Mouse (Mus musculus) hindbrain, embryonic 11.5 days (tissue): ENCODE measurements around the gene Arhgdia. TPM values are rescaled to one million over a fixed set of nuclear protein-coding genes. Genes with fewer than 3 reads are reported as not detected.
A peak's percentile ranks its signal among the peaks of the same experiment; 100 is the strongest.

Source experiments
- ATAC-seq: fragments of 200-750 bp; cut with Nextera tagmentation; 2 replicates; pipeline ENCODE4 v1.8.0; 2017; ENCODE audit warnings: mild to moderate bottlenecking, moderate TSS enrichment, moderate library complexity; ENCODE audit not compliant: low FRiP score
- DNase-seq: peaks from one replicate; pipeline ENCODE4 v3.0.0-alpha.2; 2015; ENCODE audit warnings: low spot score
- H3K27ac ChIP-seq: fragments of 300-500 bp; sonication (generic); 2 replicates; pipeline ENCODE4 v1.5.1; 2014; ENCODE audit warnings: mild to moderate bottlenecking, low read depth, low read length
- H3K27me3 ChIP-seq: fragments of 300-500 bp; sonication (generic); 2 replicates; pipeline ENCODE4 v1.6.1; 2014; ENCODE audit warnings: mild to moderate bottlenecking, low read length, moderate library complexity, mixed read lengths; ENCODE audit not compliant: control insufficient read depth, insufficient read depth
- H3K36me3 ChIP-seq: fragments of 300-500 bp; sonication (generic); 2 replicates; pipeline ENCODE4 v1.6.1; 2014; ENCODE audit warnings: mild to moderate bottlenecking, low read length, moderate library complexity, mixed read lengths; ENCODE audit not compliant: control insufficient read depth, insufficient read depth
- H3K4me1 ChIP-seq: fragments of 300-500 bp; sonication (generic); replicated peaks from 2 replicates; pipeline ENCODE4 v1.6.1; 2014; ENCODE audit warnings: low read length, mixed read lengths; ENCODE audit not compliant: control insufficient read depth, insufficient read depth
- H3K4me2 ChIP-seq: fragments of 300-500 bp; sonication (generic); replicated peaks from 2 replicates; pipeline ENCODE4 v1.6.1; 2014; ENCODE audit warnings: mild to moderate bottlenecking, low read depth, low read length
- H3K4me3 ChIP-seq: fragments of 300-500 bp; sonication (generic); 2 replicates; pipeline ENCODE4 v1.5.1; 2014; ENCODE audit warnings: low read depth, low read length
- H3K9ac ChIP-seq: fragments of 300-500 bp; sonication (generic); 2 replicates; pipeline ENCODE4 v1.6.1; 2014; ENCODE audit warnings: low read depth, low read length
- H3K9me3 ChIP-seq: fragments of 300-500 bp; sonication (generic); 2 replicates; pipeline ENCODE4 v1.6.1; 2016; ENCODE audit warnings: low read length; ENCODE audit not compliant: control insufficient read depth
- WGBS: fragments of 180-500 bp; shearing (Covaris S2); extraction: QIAGEN DNeasy Blood & Tissue Kit; methylation state at CpG from one replicate; pipeline ENCODE4 v1.1.7; 2014; 5-methylcytosine and 5-hydroxymethylcytosine counted together
- polyA plus RNA-seq: library from polyadenylated mRNA; unstranded; fragments of >200 nt; fragmentation: Nextera tagmentation; extraction: Ambion mirVana; gene quantifications from 2 replicates; pipeline ENCODE4 v1.2.1, GENCODE M21; 2014

Arhgdia gene
- polyA plus RNA-seq, 1 experiment from 2014 or later: 576 TPM

DNA sequence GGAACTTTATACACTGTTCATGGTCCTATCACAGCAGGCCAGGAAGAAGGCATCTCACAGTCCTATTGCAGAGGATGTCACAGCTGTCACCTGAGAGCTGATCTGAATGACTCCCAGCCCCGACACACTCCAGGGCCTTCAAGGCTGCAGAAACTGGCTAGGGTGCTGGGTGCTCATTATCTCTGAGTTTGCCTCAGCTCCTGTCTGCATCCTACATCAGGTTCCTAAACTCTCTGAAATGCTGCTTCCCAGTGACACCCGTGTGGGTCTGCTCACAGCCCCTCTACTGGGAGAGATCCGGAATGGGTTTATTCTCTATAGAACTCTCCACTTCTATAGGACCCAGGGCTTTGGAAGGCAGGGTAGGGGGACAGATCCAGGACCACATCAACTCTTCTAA, 33.2 kb downstream of the Arhgdia start:
- H3K4me1 ChIP-seq: peaks cover 10% of the 10 kb centered on the region
- H3K4me3 ChIP-seq: peak overlapping the region; percentile 99
- H3K9me3 ChIP-seq: no peaks in the 10 kb centered on the region
- H3K27me3 ChIP-seq: no peaks in the 10 kb centered on the region
- no peak overlapping the region for H3K9ac ChIP-seq
- no peak overlapping the region for H3K27ac ChIP-seq
- peak overlapping the region; percentile 59 for H3K4me2 ChIP-seq
- DNase-seq (no peak), ATAC-seq (no peak)
- 85% methylated on average over 3 of the region's 3 CpGs for WGBS
- H3K36me3 ChIP-seq: 0 out of 2 replicates have a peak, but pooled peaks cover 5% of the 10 kb centered on the region

GRCm38 (mm10) chr11:120547469-120547868, 34.0 kb downstream of the Arhgdia start:
- Histone ChIP-seq H3K4me2 (no peak overlapping the region), H3K9ac (no peak overlapping the region)
- ATAC-seq: no peak

GRCm38 (mm10) chr11:120545964-120546363, 35.5 kb downstream of the Arhgdia start:
- Histone ChIP-seq H3K4me2 (no peak overlapping the region), H3K4me3 (no peak overlapping the region), H3K4me1 (peaks cover 10% of the 10 kb centered on the region), H3K9ac (no peak overlapping the region), H3K27ac (no peak overlapping the region), H3K36me3 (0 out of 2 replicates have a peak, but pooled peaks cover 7% of the 10 kb centered on the region), H3K9me3 (no peaks in the 10 kb centered on the region), H3K27me3 (no peaks in the 10 kb centered on the region)
- ATAC-seq (no peak), DNase-seq (no peak)
- 96% methylated on average over 3 of the region's 3 CpGs for WGBS

More at GRCm38 (mm10) chr11:120547469-120547868, 34.0 kb downstream of the Arhgdia start:
- no peak overlapping the region for H3K27ac ChIP-seq
- DNase-seq: no peak
- peaks cover 10% of the 10 kb centered on the region for H3K4me1 ChIP-seq
- no peaks in the 10 kb centered on the region for H3K27me3 ChIP-seq
- no peaks in the 10 kb centered on the region for H3K9me3 ChIP-seq
- 0 out of 2 replicates have a peak, but pooled peaks cover 7% of the 10 kb centered on the region for H3K36me3 ChIP-seq
- WGBS: 81% methylated on average over 2 of the region's 2 CpGs
- no peak overlapping the region for H3K4me3 ChIP-seq

GRCm38 (mm10) chr11:120542376-120542775, 39.0 kb downstream of the Arhgdia start:
- Histone ChIP-seq H3K9ac (no peak overlapping the region), H3K4me2 (no peak overlapping the region), H3K27ac (no peak overlapping the region), H3K9me3 (no peaks in the 10 kb centered on the region), H3K4me3 (no peak overlapping the region), H3K27me3 (no peaks in the 10 kb centered on the region), H3K4me1 (no peaks in the 10 kb centered on the region; the same call in 1 of the 2 replicates), H3K36me3 (0 out of 2 replicates have a peak, but pooled peaks cover 7% of the 10 kb centered on the region)
- WGBS: 91% methylated on average over 6 of the region's 6 CpGs
- DNase-seq (no peak), ATAC-seq (no peak)

- no peaks in the 10 kb centered on the region; the same call in 1 of the 2 replicates for H3K4me1 ChIP-seq
- H3K4me3 ChIP-seq: no peak overlapping the region
- H3K27me3 ChIP-seq: no peaks in the 10 kb centered on the region
- DNase-seq (peak; percentile 35), ATAC-seq (no peak)
- H3K9me3 ChIP-seq: no peaks in the 10 kb centered on the region
- no peak overlapping the region for H3K27ac ChIP-seq
- H3K4me2 ChIP-seq: no peak overlapping the region
- H3K9ac ChIP-seq: no peak overlapping the region
- 30% methylated on average over 4 of the region's 4 CpGs for WGBS
- 0 out of 2 replicates have a peak, but pooled peaks cover 7% of the 10 kb centered on the region for H3K36me3 ChIP-seq
Measured at GRCm38 (mm10) chr11:120541907-120542306, 39.5 kb downstream of the Arhgdia start.

- WGBS: 28% methylated on average over 10 of the region's 10 CpGs
- peak; percentile 39 for DNase-seq
- H3K27ac ChIP-seq: peak overlapping the region; percentile 48; the same call in 1 of the 2 replicates
- 0 out of 2 replicates have a peak, but pooled peaks cover 6% of the 10 kb centered on the region for H3K36me3 ChIP-seq
- no peak overlapping the region for H3K4me2 ChIP-seq
- H3K9ac ChIP-seq: no peak overlapping the region; the same call in 1 of the 2 replicates
- no peaks in the 10 kb centered on the region for H3K9me3 ChIP-seq
- H3K27me3 ChIP-seq: no peaks in the 10 kb centered on the region
- no peak overlapping the region for H3K4me3 ChIP-seq
- no peaks in the 10 kb centered on the region; the same call in 1 of the 2 replicates for H3K4me1 ChIP-seq
- ATAC-seq: peak; percentile 71
Measured at GRCm38 (mm10) chr11:120539285-120540014, 42.0 kb downstream of the Arhgdia start.

- Histone ChIP-seq H3K27ac (peak overlapping the region; percentile 4; the same call in 1 of the 2 replicates), H3K4me1 (no peaks in the 10 kb centered on the region; the same call in 1 of the 2 replicates), H3K4me2 (no peak overlapping the region), H3K9ac (no peak overlapping the region), H3K9me3 (no peaks in the 10 kb centered on the region), H3K36me3 (0 out of 2 replicates have a peak, but pooled peaks cover 4% of the 10 kb centered on the region), H3K27me3 (no peaks in the 10 kb centered on the region), H3K4me3 (no peak overlapping the region)
- DNase-seq (peak; percentile 18), ATAC-seq (no peak)
- 58% methylated on average over 8 of the region's 8 CpGs for whole genome bisulfite sequencing
Measured at GRCm38 (mm10) chr11:120538955-120539284, 42.5 kb downstream of the Arhgdia start.

DNA sequence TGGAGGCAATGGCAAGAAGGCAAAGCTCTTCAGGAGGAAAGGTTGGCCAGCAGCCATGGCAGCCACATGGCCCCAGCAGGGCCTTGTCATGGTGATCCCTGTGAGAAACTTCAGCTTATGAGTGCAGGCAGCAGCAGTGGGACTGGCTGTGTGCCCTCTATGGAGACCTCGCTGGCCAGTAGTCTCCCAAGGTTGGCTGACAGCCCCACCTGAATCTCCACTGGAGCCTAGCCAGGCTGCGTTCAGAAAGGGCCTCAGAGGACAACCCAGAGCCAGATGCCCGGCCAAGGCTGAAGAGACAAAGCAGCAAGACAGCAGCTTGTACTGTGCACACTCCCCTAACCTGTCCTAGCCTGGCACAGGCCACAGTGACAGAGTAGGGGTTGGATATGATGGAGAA, 42.9 kb downstream of the Arhgdia start:
- DNase-seq (no peak), ATAC-seq (no peak)
- Histone ChIP-seq H3K4me2 (no peak overlapping the region), H3K4me1 (no peaks in the 10 kb centered on the region; the same call in 1 of the 2 replicates), H3K9ac (no peak overlapping the region), H3K27me3 (0 out of 2 replicates have a peak, but pooled peaks cover under 1% of the 10 kb centered on the region), H3K27ac (peak overlapping the region; percentile 4; the same call in 1 of the 2 replicates), H3K4me3 (no peak overlapping the region), H3K9me3 (no peaks in the 10 kb centered on the region), H3K36me3 (0 out of 2 replicates have a peak, but pooled peaks cover 2% of the 10 kb centered on the region)
- 87% methylated on average over 3 of the region's 3 CpGs for WGBS

GRCm38 (mm10) chr11:120535804-120536203, 45.6 kb downstream of the Arhgdia start:
- Histone ChIP-seq H3K27me3 (peaks cover 18% of the 10 kb centered on the region), H3K9me3 (no peaks in the 10 kb centered on the region), H3K4me1 (peaks cover 3% of the 10 kb centered on the region; the same call in 1 of the 2 replicates), H3K4me2 (no peak overlapping the region), H3K27ac (no peak overlapping the region), H3K9ac (no peak overlapping the region), H3K36me3 (no peaks in the 10 kb centered on the region), H3K4me3 (no peak overlapping the region)
- ATAC-seq (no peak), DNase-seq (no peak)
- 75% methylated on average over 3 of the region's 3 CpGs for WGBS
